ENCODE assay signal across 15 mouse cellular contexts in genomic region chr1:22248898-22249386, GRCm38 (mm10).
"Had no signal": no experiment of that assay in that cellular context is flagged by ENCODE, and none has a peak within 500 bp of the region (broad histone marks: within the 10 kb centered on the region; RNA-seq: fewer than 3 reads in every experiment).

No protein-coding gene starts in this region.

- H3K4me2 ChIP-seq: kidney, embryonic 15.5 days; limb, embryonic 15.5 days; liver, embryonic 11.5 days; midbrain, embryonic 11.5 days had no signal

- DNase-seq: kidney, adult 8-10 months; kidney, postnatal 10 days; kidney, postnatal 36 days; left cerebral cortex, postnatal 4 days; lung, adult 18-20 months; midbrain, embryonic 14.5 days; thymus, adult 18-20 months; thymus, postnatal 36 days had no signal

- H3K27ac ChIP-seq: kidney, embryonic 15.5 days; limb, embryonic 15.5 days; liver, embryonic 14.5 days had no signal

- H3K36me3 ChIP-seq: kidney, embryonic 15.5 days; limb, embryonic 15.5 days had no signal

- H3K4me3 ChIP-seq: kidney, embryonic 15.5 days; limb, embryonic 15.5 days; megakaryocyte, embryonic 14.5 days had no signal

- ATAC-seq: intestine, postnatal 0 days had no signal

- H3K9ac ChIP-seq: kidney, embryonic 15.5 days; limb, embryonic 15.5 days; liver, embryonic 14.5 days had no signal

- H3K4me1 ChIP-seq: kidney, embryonic 15.5 days; limb, embryonic 15.5 days; megakaryocyte, embryonic 14.5 days had no signal

- H3K9me3 ChIP-seq: kidney, embryonic 15.5 days; limb, embryonic 15.5 days; megakaryocyte, embryonic 14.5 days had no signal

- H3K27me3 ChIP-seq: kidney, embryonic 15.5 days; limb, embryonic 15.5 days; megakaryocyte, embryonic 14.5 days had no signal
